Mouse (Mus musculus) liver, adult 10 weeks (tissue): Measurements from ENCODE around the gene Zfp512. TPM values are rescaled to one million over a fixed set of nuclear protein-coding genes. Genes with fewer than 3 reads are reported as not detected.

Experiments used
- polyA plus RNA-seq: library from polyadenylated mRNA; stranded (reverse); fragments of 350-450 nt; fragmentation: Illumina TruSeq; extraction: RNeasy Lipid Tissue Mini Kit (QIAGEN cat#74804); gene quantifications from one replicate; pipeline ENCODE4 v1.2.3, GENCODE M21; 2014; ENCODE audit warnings: low read depth, low replicate concordance

Gene Zfp512
- polyA plus RNA-seq = 8.1 TPM

GRCm38 (mm10) chr5:31451878-31452561 is at the start of gene Zfp512:
Gene Zfp512 (plus strand): TSS chr5:31452431.

DNA sequence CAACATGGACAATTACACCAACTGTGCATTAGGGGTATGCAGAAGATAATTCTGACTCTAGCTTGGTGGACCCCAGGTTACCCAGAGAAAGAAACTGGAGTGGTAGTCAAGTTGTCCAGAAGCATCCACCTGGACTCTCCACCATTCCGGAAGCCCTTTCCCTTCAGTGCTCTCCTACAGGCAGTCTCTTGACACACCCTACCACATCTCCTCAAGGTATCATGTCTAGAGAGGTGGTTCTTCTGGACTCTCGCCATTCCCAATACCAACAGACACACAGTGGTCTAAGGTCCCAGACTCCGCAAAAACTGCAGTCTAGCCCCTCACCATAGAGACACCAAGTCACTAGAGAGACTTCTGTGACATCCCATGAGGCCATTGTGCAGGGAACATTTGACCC is 33.2 kb downstream of the Zfp512 start, which contains the start of gene 4930548H24Rik:
Gene 4930548H24Rik (plus strand): TSS at position 301 of the 400 bp plus-strand sequence.

GRCm38 (mm10) chr5:31494513-31495297 is 42.5 kb downstream of the Zfp512 start, which contains the start of gene Gpn1:
Gene Gpn1 (plus strand): TSS chr5:31494741.

DNA sequence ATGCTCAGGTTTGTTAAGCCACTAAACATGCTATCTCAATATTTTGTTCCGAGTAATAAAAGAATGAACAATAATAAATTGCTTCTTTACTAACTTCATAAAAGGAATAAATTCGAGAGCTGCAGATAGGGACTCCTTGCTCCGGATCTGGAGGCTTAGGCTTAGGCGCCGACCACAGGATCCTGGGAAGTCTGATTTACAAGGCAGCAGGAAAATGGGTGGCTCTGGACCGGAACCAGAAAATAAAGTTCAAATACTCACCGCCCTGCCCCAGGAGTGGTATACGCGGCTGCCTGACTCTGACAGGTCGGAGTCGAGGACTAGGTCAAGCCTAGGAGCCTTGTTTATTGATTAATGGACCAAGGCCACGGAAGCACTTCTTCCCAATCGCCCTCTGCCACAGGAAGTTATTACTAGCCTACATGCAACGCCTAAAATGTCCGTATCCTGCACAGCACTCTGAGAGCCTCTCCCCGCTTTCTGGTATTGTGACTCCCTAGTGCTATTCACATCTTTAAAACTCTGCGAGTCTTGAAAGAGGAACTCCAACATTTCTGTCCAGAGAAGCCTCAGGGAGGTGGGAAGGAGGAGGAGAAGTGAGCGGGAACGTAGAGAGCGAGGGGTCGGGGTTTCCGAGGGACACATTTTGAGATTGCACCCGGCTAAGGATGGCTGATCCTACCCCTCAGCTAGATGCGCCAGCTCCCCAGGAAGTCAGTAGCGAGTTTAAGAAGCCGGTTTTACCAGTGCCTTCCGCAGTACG is 74.3 kb downstream of the Zfp512 start, which contains the start of gene Slc4a1ap:
Gene Slc4a1ap (plus strand): TSS at position 642 of the 763 bp plus-strand sequence.

GRCm38 (mm10) chr5:31527707-31528106 is 75.5 kb downstream of the Zfp512 start, which contains the start of gene Supt7l:
Gene Supt7l (minus strand): TSS chr5:31527807.

Other genes with a start within 250 kb of the Zfp512 start
- gene Ppm1g, start 231.7 kb upstream of the Zfp512 start, polyA plus RNA-seq = 13.4 TPM
- gene Nrbp1, start 211.6 kb upstream of the Zfp512 start, polyA plus RNA-seq = 45.4 TPM
- not detected for gene Gm9970, start 211.2 kb upstream of the Zfp512 start, polyA plus RNA-seq
- gene Krtcap3, start 200.7 kb upstream of the Zfp512 start, polyA plus RNA-seq = 1.0 TPM
- 6.5 TPM for gene Ift172, start 161.3 kb upstream of the Zfp512 start, polyA plus RNA-seq
- gene Fndc4, start 156.4 kb upstream of the Zfp512 start, polyA plus RNA-seq = 27.8 TPM
- gene Gckr, start 155.0 kb upstream of the Zfp512 start, polyA plus RNA-seq = 78.9 TPM
- not detected for gene 4930548H24Rik, start 33.3 kb downstream of the Zfp512 start, polyA plus RNA-seq
- gene Gpn1, start 42.3 kb downstream of the Zfp512 start, polyA plus RNA-seq = 8.7 TPM
- 25.7 TPM for gene Slc4a1ap, start 74.6 kb downstream of the Zfp512 start, polyA plus RNA-seq
- gene Supt7l, start 75.4 kb downstream of the Zfp512 start, polyA plus RNA-seq = 5.4 TPM
- gene Mrpl33, start 144.5 kb downstream of the Zfp512 start, polyA plus RNA-seq = 51.9 TPM
- gene Rbks, start 245.2 kb downstream of the Zfp512 start, polyA plus RNA-seq = 12.9 TPM
- 52.8 TPM for gene Babam2, start 245.3 kb downstream of the Zfp512 start, polyA plus RNA-seq